Mouse (Mus musculus): Measurements from ENCODE around the gene Zic1. TPM values are rescaled to one million over a fixed set of nuclear protein-coding genes. Genes with fewer than 3 reads are reported as not detected.

Gene Zic1
- total RNA-seq (2015), result not detected in 2 replicates
- not detected in 2 replicates for total RNA-seq (2017)

GRCm38 (mm10) chr9:91365664-91366063 lies at the start of gene Zic1:
Gene Zic1, minus strand, starts transcription at chr9:91365810.
- no peak for ATAC-seq (ENCODE audit: poor library complexity, severe bottlenecking)

DNA sequence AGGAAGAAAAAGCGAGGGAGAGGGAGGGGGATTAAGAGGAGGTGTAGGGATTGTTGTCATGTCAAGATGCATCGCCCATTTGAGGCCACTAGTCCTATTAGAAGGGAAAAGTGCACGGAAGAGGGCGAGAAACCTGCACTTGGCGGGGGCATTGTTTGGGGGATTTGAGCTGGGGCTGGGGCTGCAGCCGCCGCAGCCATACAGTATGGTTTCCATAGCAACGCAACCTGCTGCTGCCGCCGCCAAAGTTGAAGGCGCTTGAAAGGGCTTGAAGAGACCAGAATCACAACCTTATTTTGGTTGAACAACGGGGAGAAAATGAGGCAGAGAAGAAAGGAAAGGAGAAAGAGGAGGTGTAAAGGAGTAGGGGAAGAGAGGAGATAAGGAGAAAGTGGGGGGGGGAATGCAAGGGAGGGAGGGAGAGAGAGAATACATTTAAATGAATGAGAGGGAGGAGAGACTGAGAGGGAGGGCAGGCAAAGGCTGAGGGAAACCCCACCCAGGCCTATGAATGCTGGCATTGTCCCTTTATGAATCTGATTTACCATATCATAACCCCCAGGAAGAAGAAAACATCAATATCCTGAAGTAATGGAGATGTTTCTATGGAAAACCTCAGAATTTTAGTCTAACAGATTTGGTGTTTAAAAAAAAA lies 48.5 kb upstream of the Zic1 start:
- no peak for ATAC-seq (ENCODE audit: poor library complexity, severe bottlenecking)

- no peak for ATAC-seq (ENCODE audit: poor library complexity, severe bottlenecking)
Measured at GRCm38 (mm10) chr9:91409771-91410170, 44.2 kb upstream of the Zic1 start.

- ATAC-seq (ENCODE audit: poor library complexity, severe bottlenecking), result no peak
Measured at GRCm38 (mm10) chr9:91406258-91406763, 40.7 kb upstream of the Zic1 start.

DNA sequence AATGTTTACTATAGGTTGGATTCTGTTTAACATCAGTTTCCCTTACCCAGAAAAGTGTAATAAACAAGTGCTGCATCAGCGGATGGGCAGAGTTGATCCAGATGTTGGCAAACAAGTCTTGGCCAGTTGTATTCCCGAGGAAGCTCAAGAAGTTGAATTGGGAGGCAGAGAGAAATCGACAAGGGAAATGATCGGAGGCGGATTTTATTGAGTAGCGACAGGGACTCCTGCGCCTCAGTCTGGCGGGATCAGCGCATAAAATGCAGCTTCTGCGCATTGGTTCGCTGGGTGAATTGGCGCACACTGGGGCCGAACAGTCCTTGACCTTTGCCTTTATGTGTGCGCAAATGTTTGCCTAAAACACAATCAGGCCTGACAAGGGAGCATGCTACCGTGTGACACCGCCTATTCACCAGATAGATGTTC lies 40.2 kb upstream of the Zic1 start:
- no peak for ATAC-seq (ENCODE audit: poor library complexity, severe bottlenecking)

- no peak for ATAC-seq (ENCODE audit: poor library complexity, severe bottlenecking)
Measured at GRCm38 (mm10) chr9:91404905-91405752, 39.5 kb upstream of the Zic1 start.

GRCm38 (mm10) chr9:91404229-91404628 lies 38.6 kb upstream of the Zic1 start:
- no peak for ATAC-seq (ENCODE audit: poor library complexity, severe bottlenecking)

DNA sequence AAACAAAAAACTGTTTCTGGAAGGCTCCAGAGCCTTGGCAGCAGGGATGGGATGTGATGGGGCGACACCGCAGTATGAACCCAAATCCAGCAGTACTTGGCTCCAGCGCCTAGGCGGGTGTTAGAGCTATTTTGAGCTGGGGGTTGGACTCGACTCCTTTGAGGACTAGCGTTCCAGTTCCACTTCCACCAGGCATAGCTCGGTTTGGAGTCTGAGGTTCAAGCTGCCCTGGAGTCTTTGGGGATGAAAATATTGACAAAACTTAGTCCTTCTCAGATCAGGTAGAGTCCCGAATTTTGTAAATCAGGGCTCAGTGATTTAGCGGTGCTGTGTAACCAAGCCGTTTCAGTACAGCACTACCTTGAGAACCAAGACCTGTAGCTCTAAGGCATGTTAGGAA lies 35.9 kb upstream of the Zic1 start:
- no peak for ATAC-seq (ENCODE audit: poor library complexity, severe bottlenecking)

- ATAC-seq (ENCODE audit: poor library complexity, severe bottlenecking), result no peak
Measured at GRCm38 (mm10) chr9:91400482-91401093, 35.0 kb upstream of the Zic1 start.

DNA sequence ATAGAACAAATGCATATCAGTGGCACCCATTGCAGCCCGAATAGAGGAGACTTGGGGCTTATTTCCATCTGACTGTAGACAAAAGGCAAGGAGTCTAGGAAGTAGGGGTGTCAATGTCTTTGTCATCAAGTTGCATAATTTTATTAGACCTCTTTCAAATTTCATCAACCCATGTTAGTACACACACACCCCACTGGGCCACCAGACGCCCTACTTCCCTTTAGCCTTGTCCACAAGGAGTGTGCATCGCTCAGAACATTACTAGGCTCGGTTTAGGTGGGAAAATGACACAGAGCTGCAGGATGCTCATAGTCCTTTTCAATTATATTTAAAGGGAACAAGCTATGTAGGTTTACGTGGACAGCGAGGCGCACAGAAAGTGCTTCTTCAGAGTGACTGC lies 34.4 kb upstream of the Zic1 start:
- no peak for ATAC-seq (ENCODE audit: poor library complexity, severe bottlenecking)

- no peak for ATAC-seq (ENCODE audit: poor library complexity, severe bottlenecking)
Measured at GRCm38 (mm10) chr9:91395066-91395772, 29.6 kb upstream of the Zic1 start.

- no peak for ATAC-seq (ENCODE audit: poor library complexity, severe bottlenecking)
Measured at GRCm38 (mm10) chr9:91394211-91394646, 28.6 kb upstream of the Zic1 start.

DNA sequence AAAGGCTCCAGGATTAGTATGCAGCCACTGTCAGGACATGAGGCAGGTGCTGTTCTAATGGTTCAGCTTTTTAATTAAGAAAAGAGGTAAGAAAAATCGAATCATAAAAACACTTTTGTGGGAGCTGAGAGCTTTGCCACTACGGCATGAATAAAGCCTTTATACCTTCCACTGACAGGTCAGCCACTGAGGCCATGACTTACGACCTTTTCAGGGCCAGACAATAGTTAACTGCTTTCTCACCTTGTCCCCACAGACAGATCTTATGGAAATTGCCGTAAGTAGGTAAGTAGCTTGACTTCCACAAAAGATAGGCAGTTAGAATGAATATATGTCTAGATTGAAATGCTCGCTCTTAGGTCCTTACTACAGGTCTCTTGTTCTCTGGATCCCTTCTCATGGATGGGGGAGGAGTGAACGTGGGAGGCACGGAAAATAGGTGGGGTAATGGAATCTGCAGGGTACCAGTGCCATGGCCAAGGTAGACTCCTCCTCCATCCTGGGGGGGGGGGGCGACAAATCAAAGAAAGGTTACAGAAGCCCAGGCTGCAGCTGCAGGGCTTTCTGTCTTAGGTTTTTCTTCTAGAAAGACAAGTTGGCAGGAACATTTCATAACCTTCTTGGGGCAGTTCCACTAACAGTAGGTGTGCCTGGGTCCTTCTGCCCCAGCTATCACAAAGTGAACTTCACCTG lies 27.9 kb upstream of the Zic1 start:
- ATAC-seq (ENCODE audit: poor library complexity, severe bottlenecking), result no peak

- ATAC-seq (ENCODE audit: poor library complexity, severe bottlenecking), result no peak
Measured at GRCm38 (mm10) chr9:91388173-91388572, 22.6 kb upstream of the Zic1 start.

GRCm38 (mm10) chr9:91387740-91388080 lies 22.1 kb upstream of the Zic1 start:
- ATAC-seq (ENCODE audit: poor library complexity, severe bottlenecking), result no peak

DNA sequence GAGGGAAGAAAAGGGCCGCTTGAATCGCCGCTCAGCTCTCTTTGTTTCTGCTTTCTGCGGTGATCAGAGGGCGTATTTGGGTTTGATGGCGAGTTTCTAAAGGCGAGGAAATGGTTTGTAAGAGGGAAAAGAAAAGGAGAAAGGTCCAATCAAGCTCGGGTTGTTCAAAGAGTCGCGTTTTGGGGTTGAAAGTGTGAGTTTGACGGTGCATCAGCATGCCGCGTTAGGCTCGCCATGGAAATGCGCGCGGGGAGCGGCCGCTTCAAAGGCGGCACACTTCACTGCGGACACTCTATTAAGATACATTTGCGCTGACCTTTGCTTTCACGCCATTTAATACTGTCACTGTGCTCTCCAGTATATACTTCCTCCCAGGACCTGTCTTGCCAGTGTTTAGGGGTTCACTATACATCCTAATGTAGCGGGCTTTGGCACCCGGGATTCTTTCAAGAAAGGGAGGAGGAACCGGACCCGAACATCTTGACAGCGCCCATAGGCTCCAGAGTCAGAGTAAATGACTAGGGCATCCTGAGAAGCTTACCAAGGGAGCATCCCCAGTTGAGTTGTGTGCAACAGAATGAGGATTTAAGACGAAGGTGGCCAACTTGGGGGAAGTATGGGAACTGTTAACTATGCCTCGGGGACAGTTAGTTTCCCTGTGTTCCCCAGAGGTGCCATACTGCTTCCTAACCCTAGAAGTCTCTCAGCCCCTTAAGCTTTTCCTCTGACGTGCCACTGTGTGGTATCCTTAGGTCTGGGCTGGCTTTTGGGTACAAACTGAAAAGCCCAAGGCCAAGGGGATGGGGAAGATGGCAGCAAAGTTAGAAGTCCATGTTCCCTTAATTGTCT lies 21.5 kb upstream of the Zic1 start:
- no peak for ATAC-seq (ENCODE audit: poor library complexity, severe bottlenecking)

DNA sequence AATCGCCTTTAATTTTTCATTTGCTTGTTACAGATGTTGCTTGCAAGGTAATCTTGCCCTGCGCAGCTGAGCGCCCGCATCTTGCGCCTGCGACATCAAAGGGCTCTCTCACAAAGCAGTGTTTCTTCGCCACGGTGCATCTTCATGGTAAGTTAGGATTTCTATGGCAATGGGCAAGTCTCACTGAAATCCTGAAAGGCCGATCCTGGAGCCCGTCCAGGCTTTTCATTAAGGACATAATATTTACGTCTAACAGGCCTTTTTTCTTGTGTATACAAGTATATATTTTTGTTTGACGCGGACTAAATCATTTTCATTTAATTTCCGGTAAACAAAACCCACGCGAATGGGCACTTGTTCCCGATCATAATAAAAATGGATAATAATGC lies 20.9 kb upstream of the Zic1 start:
- no peak for ATAC-seq (ENCODE audit: poor library complexity, severe bottlenecking)

DNA sequence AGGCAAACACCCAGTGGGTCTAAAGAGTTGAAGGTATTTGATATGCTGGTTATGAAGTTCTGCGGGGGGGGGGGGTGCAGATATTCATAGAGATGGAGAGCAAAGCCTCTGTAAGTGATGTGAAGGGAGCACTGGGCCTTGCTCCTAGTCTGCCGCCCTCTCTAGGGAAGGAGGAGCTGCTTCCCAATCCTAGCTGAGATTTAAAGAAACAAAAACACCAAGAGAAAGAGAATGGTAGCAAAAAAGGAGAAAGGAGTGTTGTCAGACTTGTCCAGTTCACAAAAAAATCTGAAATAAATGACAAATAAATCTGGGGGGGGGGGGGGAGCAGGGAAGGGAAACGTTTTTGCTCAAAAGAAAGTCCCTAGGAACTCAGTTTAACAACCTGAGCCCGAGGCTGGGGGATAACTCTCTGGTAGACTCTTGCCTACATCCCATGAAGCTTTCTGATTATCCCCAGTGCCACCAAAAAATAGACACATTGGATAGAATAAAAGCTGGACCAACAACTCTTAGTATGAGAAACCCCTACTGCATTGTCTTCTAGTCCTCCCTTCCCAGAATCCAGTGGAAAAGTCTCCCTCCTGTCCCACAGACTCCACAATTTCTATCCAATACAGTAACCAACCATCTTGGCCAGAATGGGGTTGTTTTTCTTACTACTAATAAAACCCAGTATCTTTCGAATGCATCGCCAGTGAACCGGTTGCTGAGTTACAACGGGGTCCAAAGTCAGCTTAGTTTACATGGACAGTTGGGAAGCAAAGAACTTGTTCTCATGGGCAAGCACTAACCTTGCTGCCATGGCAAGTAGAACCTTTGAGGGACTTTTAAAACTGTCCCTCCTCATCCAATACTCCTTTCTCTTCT lies 20.2 kb upstream of the Zic1 start:
- ATAC-seq (ENCODE audit: poor library complexity, severe bottlenecking), result no peak
